Mouse (Mus musculus): ENCODE data around the gene Pdpn.

DNA sequence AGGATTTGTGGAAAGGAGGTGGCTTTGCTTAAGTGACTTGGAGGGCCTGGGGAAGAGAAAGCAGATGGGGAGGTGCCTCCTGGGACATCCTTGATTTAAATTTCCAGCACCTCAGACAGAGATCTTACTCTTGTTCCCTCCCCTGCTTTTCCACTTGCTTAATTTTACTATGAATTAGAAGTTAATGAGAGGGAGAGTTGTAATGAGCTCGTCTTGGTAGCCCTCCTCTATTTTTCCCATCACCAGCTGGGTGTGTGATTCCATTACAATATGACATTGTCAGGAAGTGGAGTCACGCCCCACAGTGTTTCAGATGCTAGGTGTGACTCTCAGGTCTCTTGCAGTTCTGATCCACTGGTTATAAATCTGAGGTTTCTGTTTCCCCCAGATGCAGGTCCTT, 36.7 kb upstream of the Pdpn start:
- TF ChIP-seq CTCF (IDR thresholded peaks at IDR 0.05; ENCODE audit: low read depth, low read length) = no peak
- TF ChIP-seq POLR2A (IDR thresholded peaks at IDR 0.05; ENCODE audit: extremely low read depth, insufficient read depth, low read length) = no peak

All from liver, adult 2 months (tissue).